33 mouse cellular contexts compared by ENCODE assay signal in the genomic region with DNA sequence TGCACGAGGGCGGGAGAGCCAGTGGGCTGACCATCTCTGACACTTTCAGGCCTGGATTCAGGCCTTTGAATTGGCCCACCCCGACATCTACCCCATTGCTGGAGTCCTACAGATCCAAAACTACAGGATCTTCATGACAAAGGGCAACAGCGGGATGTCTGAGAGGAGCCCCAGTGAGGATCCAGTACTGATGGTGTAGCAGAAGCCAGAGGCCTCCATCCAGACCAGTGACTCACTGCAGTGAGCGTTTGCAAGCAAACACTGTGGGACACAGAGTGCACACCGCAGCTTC. TPM values are rescaled to one million over a fixed set of nuclear protein-coding genes. Genes with fewer than 3 reads are reported as not detected.
A peak's percentile ranks its signal among the peaks of the same experiment; 100 is the strongest.
DNase-seq lines count a peak whose midpoint lies in the region; ATAC-seq lines count a peak whose summit lies in the region.
"Had no signal": no experiment of that assay in that cellular context is flagged by ENCODE, and none has a peak within 500 bp of the region (broad histone marks: within the 10 kb centered on the region; RNA-seq: fewer than 3 reads in every experiment).

No protein-coding gene starts in this region.

- peak; percentile 61 for DNase-seq in heart, adult 11 months
- DNase-seq in heart, postnatal 4 days = no peak
- no peak for DNase-seq in liver, embryonic 11.5 days (ENCODE audit: low spot score)
- no peak for DNase-seq in liver
- no peak for DNase-seq in embryonic facial prominence, embryonic 10.5 days (ENCODE audit: low spot score)
- no peak for DNase-seq in layer of hippocampus, postnatal 25 days (ENCODE audit: extremely low spot score in 1 of 2, low spot score in 1 of 2)
- DNase-seq: adrenal gland, adult 2 months; cerebellum, postnatal 14 days; gastrocnemius, adult 2 months; gastrocnemius, postnatal 36 days; heart, adult 2 months; kidney, adult 2 months; kidney, postnatal 36 days; lung, postnatal 36 days; thymus, adult 2 months; thymus, postnatal 36 days had no signal

- H3K4me2 ChIP-seq in liver, embryonic 11.5 days = peak overlapping the region; percentile 44
- H3K4me2 ChIP-seq in liver, embryonic 15.5 days = peak overlapping the region; percentile 62
- H3K4me2 ChIP-seq: embryonic facial prominence, embryonic 15.5 days; forebrain, embryonic 15.5 days; heart, embryonic 15.5 days; intestine, embryonic 15.5 days; lung, embryonic 15.5 days; midbrain, embryonic 13.5 days had no signal

- no peaks in the 10 kb centered on the region for H3K36me3 ChIP-seq in liver, embryonic 11.5 days (ENCODE audit: control insufficient read depth, insufficient read depth, low read length)
- H3K36me3 ChIP-seq in embryonic facial prominence, embryonic 10.5 days (replicated peaks) = no peaks in the 10 kb centered on the region
- no peaks in the 10 kb centered on the region for H3K36me3 ChIP-seq in liver, embryonic 15.5 days (replicated peaks)
- H3K36me3 ChIP-seq: embryonic facial prominence, embryonic 15.5 days; forebrain, embryonic 15.5 days; heart, embryonic 15.5 days; intestine, embryonic 15.5 days; lung, embryonic 15.5 days; midbrain, embryonic 13.5 days had no signal

- no peak for ATAC-seq in liver, embryonic 11.5 days (replicated peaks; ENCODE audit: low FRiP score)
- no peak for ATAC-seq in liver, embryonic 15.5 days (ENCODE audit: insufficient read depth)
- ATAC-seq: activated CD4-positive, CD25-positive, alpha-beta regulatory T cell, adult 4 months; CD4-positive, CD25-positive, alpha-beta regulatory T cell, adult 4 months; forebrain, embryonic 15.5 days; hindbrain, embryonic 16.5 days had no signal

- peak overlapping the region; percentile 39 for H3K9ac ChIP-seq in liver, embryonic 11.5 days (ENCODE audit: low read depth, low read length)
- peak overlapping the region; percentile 49; the same call in 1 of the 2 replicates for H3K9ac ChIP-seq in liver, embryonic 15.5 days
- H3K9ac ChIP-seq: embryonic facial prominence, embryonic 15.5 days; forebrain, embryonic 15.5 days; heart, embryonic 15.5 days; intestine, embryonic 15.5 days; lung, embryonic 15.5 days; midbrain, embryonic 13.5 days had no signal

- 58% methylated on average over 6 of the region's 6 CpGs for WGBS in liver, embryonic 11.5 days
- 41% methylated on average over 6 of the region's 6 CpGs for WGBS in embryonic facial prominence, embryonic 10.5 days
- WGBS in liver, embryonic 15.5 days (ENCODE audit: insufficient replicate concordance) = 73% methylated on average over 6 of the region's 6 CpGs

- peaks cover 20% of the 10 kb centered on the region for H3K4me1 ChIP-seq in liver, embryonic 11.5 days (replicated peaks; ENCODE audit: control insufficient read depth, insufficient read depth, low read length)
- peaks cover 3% of the 10 kb centered on the region; the same call in 1 of the 2 replicates for H3K4me1 ChIP-seq in embryonic facial prominence, embryonic 10.5 days
- peaks cover 64% of the 10 kb centered on the region for H3K4me1 ChIP-seq in liver, embryonic 15.5 days (replicated peaks)
- H3K4me1 ChIP-seq: embryonic facial prominence, embryonic 15.5 days; forebrain, embryonic 15.5 days; heart, embryonic 15.5 days; intestine, embryonic 15.5 days; lung, embryonic 15.5 days; midbrain, embryonic 13.5 days had no signal

- H3K27me3 ChIP-seq in liver, embryonic 11.5 days (replicated peaks; ENCODE audit: control insufficient read depth, insufficient read depth, low read length) = no peaks in the 10 kb centered on the region
- H3K27me3 ChIP-seq in embryonic facial prominence, embryonic 10.5 days (replicated peaks; ENCODE audit: low read depth, poor library complexity, severe bottlenecking) = peaks cover 8% of the 10 kb centered on the region
- no peaks in the 10 kb centered on the region for H3K27me3 ChIP-seq in liver, embryonic 15.5 days
- H3K27me3 ChIP-seq: embryonic facial prominence, embryonic 15.5 days; forebrain, embryonic 15.5 days; heart, embryonic 15.5 days; intestine, embryonic 15.5 days; lung, embryonic 15.5 days; midbrain, embryonic 13.5 days had no signal

- H3K27ac ChIP-seq in liver, embryonic 11.5 days (ENCODE audit: low read depth, low read length) = peak overlapping the region; percentile 86
- peak overlapping the region; percentile 59; the same call in 1 of the 2 replicates for H3K27ac ChIP-seq in embryonic facial prominence, embryonic 10.5 days (replicated peaks)
- peak overlapping the region; percentile 88 for H3K27ac ChIP-seq in liver, embryonic 15.5 days (replicated peaks)
- H3K27ac ChIP-seq: embryonic facial prominence, embryonic 15.5 days; forebrain, embryonic 15.5 days; gastrocnemius, adult 2 months; heart, adult 2 months; heart, embryonic 15.5 days; intestine, embryonic 15.5 days; layer of hippocampus, adult 2 months; lung, embryonic 15.5 days; midbrain, embryonic 13.5 days had no signal

- no peaks in the 10 kb centered on the region for H3K9me3 ChIP-seq in liver, embryonic 11.5 days (ENCODE audit: control insufficient read depth, low read length)
- H3K9me3 ChIP-seq in embryonic facial prominence, embryonic 10.5 days = no peaks in the 10 kb centered on the region
- no peaks in the 10 kb centered on the region for H3K9me3 ChIP-seq in liver, embryonic 15.5 days (replicated peaks)
- H3K9me3 ChIP-seq: embryonic facial prominence, embryonic 15.5 days; forebrain, embryonic 15.5 days; heart, embryonic 15.5 days; intestine, embryonic 15.5 days; lung, embryonic 15.5 days; midbrain, embryonic 13.5 days had no signal

- H3K4me3 ChIP-seq in liver, embryonic 11.5 days (ENCODE audit: low read depth, low read length) = no peak overlapping the region
- no peak overlapping the region for H3K4me3 ChIP-seq in embryonic facial prominence, embryonic 10.5 days
- H3K4me3 ChIP-seq in liver, embryonic 15.5 days (replicated peaks) = no peak overlapping the region
- H3K4me3 ChIP-seq: embryonic facial prominence, embryonic 15.5 days; forebrain, embryonic 15.5 days; gastrocnemius, adult 2 months; heart, adult 2 months; heart, embryonic 15.5 days; intestine, embryonic 15.5 days; layer of hippocampus, adult 2 months; lung, embryonic 15.5 days; midbrain, embryonic 13.5 days had no signal

RNA-seq across cellular contexts. Expression of gene Asb17, which starts 11.4 kb away (rescaled TPM):
- total RNA-seq in heart, postnatal 4 days (2021) = not detected
- 8.3 and 9.6 TPM in 2 replicates for polyA plus RNA-seq in liver, embryonic 11.5 days (2014; fragmentation: Nextera tagmentation; extraction: Ambion mirVana)
- polyA plus RNA-seq in embryonic facial prominence, embryonic 10.5 days (2016; fragmentation: Nextera tagmentation; extraction: Ambion mirVana) = 0.19 and 0.34 TPM in 2 replicates
- 2.6 and 3.0 TPM in 2 replicates for polyA plus RNA-seq in liver, embryonic 15.5 days (2015; fragmentation: Nextera tagmentation; extraction: Ambion mirVana)
- total RNA-seq in layer of hippocampus, postnatal 25 days (2021) = under 1 TPM in 1 of 2 experiments, not detected in 1; 0.15 TPM
- total RNA-seq: adrenal gland, adult 2 months; adrenal gland, postnatal 4 days; gastrocnemius, postnatal 36 days; heart, adult 2 months; layer of hippocampus, adult 2 months; layer of hippocampus, postnatal 14 days; left cerebral cortex, adult 8-10 months; left cerebral cortex, postnatal 36 days; monocyte, adult 5-6 weeks had no signal
- polyA plus RNA-seq: adrenal gland, adult 2 months; CD4-positive, CD25-positive, alpha-beta regulatory T cell, adult 4 months; cortical plate, adult 2 months; heart, adult 2 months; intestine, embryonic 15.5 days; midbrain, embryonic 13.5 days; thymus, adult 2 months had no signal
